Mouse (Mus musculus) liver, adult 2 months (tissue): ENCODE data around the gene Selplg.
A peak's percentile ranks its signal among the peaks of the same experiment; 100 is the strongest.
"Not testable (repeated sequence)": the region's sequence is repeated elsewhere in the genome, so short reads cannot be mapped to it uniquely, and the experiment has no call there.

Experiments
- CTCF ChIP-seq: fragments of 200-500 bp; IDR thresholded peaks from 2 replicates; pipeline ENCODE4 v1.5.1; 2011; ENCODE audit warnings: low read depth, low read length, control low read depth
- POLR2A ChIP-seq: fragments of 200-500 bp; IDR thresholded peaks from 2 replicates; pipeline ENCODE4 v1.6.1; 2011; ENCODE audit warnings: low read length, control low read depth; ENCODE audit not compliant: insufficient read depth; ENCODE audit errors: extremely low read depth

GRCm38 (mm10) chr5:113811824-113812420 is 20.5 kb downstream of the Selplg start:
- TF ChIP-seq CTCF = peak; percentile 8; the same call in 1 of the 2 replicates
- not testable (repeated sequence) for TF ChIP-seq POLR2A
